Mouse (Mus musculus): ENCODE measurements at regions not wholly inside any gene's neighbourhood (a gene's known extent, or its start where the extent isn't known, plus 50 kb on each side); places are given as distances from the start of the nearest gene placed in this dataset.
A peak's percentile ranks its signal among the peaks of the same experiment; 100 is the strongest.

DNA sequence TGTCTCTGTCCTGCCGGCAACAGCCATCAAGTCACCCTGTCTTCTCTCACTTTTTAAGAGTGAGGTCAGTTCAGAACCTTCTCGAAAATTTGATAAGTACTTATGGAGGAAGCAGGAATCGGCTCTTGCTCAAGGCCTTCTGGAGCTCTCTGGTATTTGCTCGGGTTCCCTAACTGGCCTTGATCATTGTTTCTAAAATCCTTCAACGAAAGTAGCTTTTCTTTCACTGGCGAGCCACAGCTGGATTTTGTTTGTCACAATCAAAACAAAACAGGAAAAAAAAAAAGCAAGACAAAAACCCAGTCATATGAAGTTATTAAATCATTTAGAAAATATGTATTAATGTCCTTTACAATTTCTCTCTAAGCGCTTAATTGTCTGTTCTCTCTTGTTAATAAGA, 156.6 kb upstream of the Tex13c2 start:
- Histone ChIP-seq H3K4me2 (no peak overlapping the region), H3K27ac (ENCODE audit: low read depth, low read length) (no peak overlapping the region), H3K9ac (ENCODE audit: low read length) (no peak overlapping the region), H3K4me1 (ENCODE audit: control insufficient read depth, insufficient read depth, low read length) (no peaks in the 10 kb centered on the region), H3K9me3 (ENCODE audit: control insufficient read depth, low read length) (no peaks in the 10 kb centered on the region), H3K27me3 (ENCODE audit: control insufficient read depth, insufficient read depth, low read length) (no peaks in the 10 kb centered on the region), H3K36me3 (ENCODE audit: control insufficient read depth, insufficient read depth, low read length) (no peaks in the 10 kb centered on the region), H3K4me3 (ENCODE audit: low read depth, low read length) (no peak overlapping the region)
- no peak for DNase-seq (ENCODE audit: low spot score, missing footprints)
- WGBS, result 78% methylated on average over 7 of the region's 7 CpGs
- no peak for ATAC-seq (ENCODE audit: low FRiP score)

- H3K9ac ChIP-seq (ENCODE audit: low read length), result no peak overlapping the region
- DNase-seq (ENCODE audit: low spot score, missing footprints) (no peak), ATAC-seq (ENCODE audit: low FRiP score) (no peak)
- H3K4me1 ChIP-seq (ENCODE audit: control insufficient read depth, insufficient read depth, low read length), result no peaks in the 10 kb centered on the region
- no peaks in the 10 kb centered on the region for H3K9me3 ChIP-seq (ENCODE audit: control insufficient read depth, low read length)
- H3K36me3 ChIP-seq (ENCODE audit: control insufficient read depth, insufficient read depth, low read length), result no peaks in the 10 kb centered on the region
- no peaks in the 10 kb centered on the region for H3K27me3 ChIP-seq (ENCODE audit: control insufficient read depth, insufficient read depth, low read length)
- H3K27ac ChIP-seq (ENCODE audit: low read depth, low read length), result no peak overlapping the region
- no peak overlapping the region for H3K4me2 ChIP-seq
- WGBS, result 67% methylated on average over 4 of the region's 4 CpGs
- no peak overlapping the region for H3K4me3 ChIP-seq (ENCODE audit: low read depth, low read length)
Measured at GRCm38 (mm10) chrX:42333631-42334030, 155.9 kb upstream of the Tex13c2 start.

DNA sequence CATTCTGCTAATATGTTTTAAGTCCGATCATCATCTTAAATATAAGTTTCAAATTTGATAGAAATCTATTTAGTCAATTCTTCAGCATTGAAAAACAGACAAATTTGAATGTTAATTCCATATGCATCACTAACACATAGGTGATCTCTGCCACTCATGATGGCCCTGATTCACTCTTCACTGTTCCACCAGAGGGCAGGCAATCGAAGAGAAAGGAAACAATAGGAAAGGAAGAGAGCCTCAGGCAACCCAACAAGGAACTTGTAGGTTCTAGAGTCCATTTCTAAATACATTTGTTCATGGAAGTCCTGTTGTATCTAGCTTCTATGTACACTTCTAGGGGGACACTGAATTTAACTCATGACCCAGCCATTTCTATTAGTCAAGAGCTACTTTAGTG, 154.7 kb upstream of the Tex13c2 start:
- Histone ChIP-seq H3K4me1 (ENCODE audit: control insufficient read depth, insufficient read depth, low read length) (no peaks in the 10 kb centered on the region), H3K9me3 (ENCODE audit: control insufficient read depth, low read length) (no peaks in the 10 kb centered on the region), H3K27ac (ENCODE audit: low read depth, low read length) (no peak overlapping the region), H3K4me3 (ENCODE audit: low read depth, low read length) (no peak overlapping the region), H3K4me2 (no peak overlapping the region), H3K9ac (ENCODE audit: low read length) (no peak overlapping the region), H3K36me3 (ENCODE audit: control insufficient read depth, insufficient read depth, low read length) (no peaks in the 10 kb centered on the region), H3K27me3 (ENCODE audit: control insufficient read depth, insufficient read depth, low read length) (no peaks in the 10 kb centered on the region)
- 91% methylated on average over 2 of the region's 2 CpGs for WGBS
- no peak for DNase-seq (ENCODE audit: low spot score, missing footprints)
- ATAC-seq (ENCODE audit: low FRiP score), result no peak

GRCm38 (mm10) chrX:42336772-42337171, 152.7 kb upstream of the Tex13c2 start:
- H3K36me3 ChIP-seq (ENCODE audit: control insufficient read depth, insufficient read depth, low read length), result no peaks in the 10 kb centered on the region
- 83% methylated on average over 3 of the region's 3 CpGs for WGBS
- no peak overlapping the region for H3K27ac ChIP-seq (ENCODE audit: low read depth, low read length)
- no peaks in the 10 kb centered on the region for H3K4me1 ChIP-seq (ENCODE audit: control insufficient read depth, insufficient read depth, low read length)
- H3K27me3 ChIP-seq (ENCODE audit: control insufficient read depth, insufficient read depth, low read length), result no peaks in the 10 kb centered on the region
- no peaks in the 10 kb centered on the region for H3K9me3 ChIP-seq (ENCODE audit: control insufficient read depth, low read length)
- ATAC-seq (ENCODE audit: low FRiP score), result no peak
- H3K9ac ChIP-seq (ENCODE audit: low read length), result no peak overlapping the region
- H3K4me2 ChIP-seq, result no peak overlapping the region
- DNase-seq (ENCODE audit: low spot score, missing footprints), result no peak
- H3K4me3 ChIP-seq (ENCODE audit: low read depth, low read length), result no peak overlapping the region

DNA sequence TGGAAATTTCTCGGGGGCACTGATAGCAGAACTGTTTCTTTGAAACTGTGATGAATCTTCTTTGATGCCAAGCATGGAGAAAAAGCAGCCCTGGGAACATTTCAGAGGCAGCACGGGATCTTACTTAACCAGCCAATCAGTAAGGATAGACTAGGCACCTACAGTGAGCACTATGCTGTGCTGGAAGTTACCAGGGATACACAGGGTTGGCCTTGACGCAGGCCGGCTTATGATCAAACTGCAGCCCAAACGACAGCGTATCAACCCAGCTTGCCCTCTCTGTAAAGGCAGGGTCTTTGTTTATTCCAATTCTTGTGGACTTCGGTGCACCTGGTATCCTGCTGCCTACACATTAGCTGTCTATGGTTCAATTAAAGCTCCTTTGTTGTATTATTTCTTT, 147.1 kb upstream of the Tex13c2 start:
- Histone ChIP-seq H3K9me3 (ENCODE audit: control insufficient read depth, low read length) (no peaks in the 10 kb centered on the region), H3K36me3 (ENCODE audit: control insufficient read depth, insufficient read depth, low read length) (no peaks in the 10 kb centered on the region), H3K4me3 (ENCODE audit: low read depth, low read length) (no peak overlapping the region), H3K9ac (ENCODE audit: low read length) (no peak overlapping the region), H3K27me3 (ENCODE audit: control insufficient read depth, insufficient read depth, low read length) (no peaks in the 10 kb centered on the region), H3K4me1 (ENCODE audit: control insufficient read depth, insufficient read depth, low read length) (no peaks in the 10 kb centered on the region), H3K27ac (ENCODE audit: low read depth, low read length) (peak overlapping the region; percentile 57; the same call in 1 of the 2 replicates), H3K4me2 (no peak overlapping the region)
- ATAC-seq (ENCODE audit: low FRiP score), result peak; percentile 28; the same call in 1 of the 2 replicates
- DNase-seq (ENCODE audit: low spot score, missing footprints), result no peak
- 32% methylated on average over 7 of the region's 7 CpGs for WGBS

- peak; percentile 96 for ATAC-seq (ENCODE audit: low FRiP score)
- Histone ChIP-seq H3K9ac (ENCODE audit: low read length) (no peak overlapping the region), H3K27ac (ENCODE audit: low read depth, low read length) (peak overlapping the region; percentile 57), H3K9me3 (ENCODE audit: control insufficient read depth, low read length) (no peaks in the 10 kb centered on the region), H3K4me3 (ENCODE audit: low read depth, low read length) (no peak overlapping the region), H3K27me3 (ENCODE audit: control insufficient read depth, insufficient read depth, low read length) (no peaks in the 10 kb centered on the region), H3K4me1 (ENCODE audit: control insufficient read depth, insufficient read depth, low read length) (no peaks in the 10 kb centered on the region), H3K4me2 (peak overlapping the region; percentile 27; the same call in 1 of the 2 replicates), H3K36me3 (ENCODE audit: control insufficient read depth, insufficient read depth, low read length) (no peaks in the 10 kb centered on the region)
- DNase-seq (ENCODE audit: low spot score, missing footprints), result peak; percentile 91
- WGBS, result 16% methylated on average over 16 of the region's 16 CpGs
Measured at GRCm38 (mm10) chrX:42342951-42343879, 146.3 kb upstream of the Tex13c2 start.

GRCm38 (mm10) chrX:42352610-42353254, 136.8 kb upstream of the Tex13c2 start:
- Histone ChIP-seq H3K27ac (ENCODE audit: low read depth, low read length) (no peak overlapping the region), H3K4me2 (no peak overlapping the region), H3K9me3 (ENCODE audit: control insufficient read depth, low read length) (no peaks in the 10 kb centered on the region), H3K36me3 (ENCODE audit: control insufficient read depth, insufficient read depth, low read length) (no peaks in the 10 kb centered on the region), H3K4me1 (ENCODE audit: control insufficient read depth, insufficient read depth, low read length) (no peaks in the 10 kb centered on the region), H3K27me3 (ENCODE audit: control insufficient read depth, insufficient read depth, low read length) (no peaks in the 10 kb centered on the region), H3K4me3 (ENCODE audit: low read depth, low read length) (no peak overlapping the region), H3K9ac (ENCODE audit: low read length) (no peak overlapping the region)
- 0 out of 2 replicates have a peak, but pooled peaks have one; percentile 46 for ATAC-seq (ENCODE audit: low FRiP score)
- DNase-seq (ENCODE audit: low spot score, missing footprints), result no peak
- 76% methylated on average over 5 of the region's 5 CpGs for WGBS

DNA sequence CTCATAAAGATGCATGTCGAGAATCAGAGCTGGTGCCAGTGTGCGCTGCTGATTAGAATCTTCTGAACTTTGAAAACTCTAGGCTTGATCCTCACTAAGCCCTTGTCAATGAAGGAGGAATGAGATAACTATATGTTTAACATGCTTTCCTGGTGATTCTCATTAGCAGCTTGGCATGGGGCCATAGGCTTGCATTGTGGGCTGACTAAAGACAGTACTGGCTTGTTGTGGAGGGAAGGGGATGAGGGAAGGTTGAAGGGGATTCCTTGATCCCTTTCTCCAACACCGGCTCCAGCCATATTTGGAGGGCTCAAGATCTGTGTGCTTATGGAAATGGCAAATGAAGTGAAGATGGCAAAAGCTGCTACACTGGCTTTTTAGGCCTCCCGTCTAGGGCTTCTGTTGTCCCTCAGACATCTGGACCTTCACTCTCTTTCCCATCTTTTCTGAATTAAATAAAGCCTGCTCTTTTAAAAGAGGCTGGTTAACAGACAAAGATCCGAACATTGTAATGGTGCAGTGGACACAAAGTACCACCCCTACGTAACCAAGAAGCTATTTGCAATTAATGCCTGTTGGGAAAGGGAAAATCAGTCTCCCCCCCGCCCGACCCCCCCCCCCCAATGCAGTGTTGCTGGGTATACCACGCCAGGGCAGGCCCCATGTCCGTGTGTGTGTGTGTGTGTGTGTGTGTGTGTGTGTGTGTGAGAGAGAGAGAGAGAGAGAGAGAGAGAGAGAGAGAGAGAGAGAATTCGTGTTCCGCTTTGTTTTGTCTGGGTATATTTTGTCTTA, 129.9 kb upstream of the Tex13c2 start:
- H3K4me2 ChIP-seq, result peak overlapping the region; percentile 42; the same call in 1 of the 2 replicates
- H3K27ac ChIP-seq (ENCODE audit: low read depth, low read length), result peak overlapping the region; percentile 48
- DNase-seq (ENCODE audit: low spot score, missing footprints), result no peak
- peak; percentile 66 for ATAC-seq (ENCODE audit: low FRiP score)
- no peaks in the 10 kb centered on the region for H3K36me3 ChIP-seq (ENCODE audit: control insufficient read depth, insufficient read depth, low read length)
- H3K9me3 ChIP-seq (ENCODE audit: control insufficient read depth, low read length), result no peaks in the 10 kb centered on the region
- no peak overlapping the region for H3K4me3 ChIP-seq (ENCODE audit: low read depth, low read length)
- H3K4me1 ChIP-seq (ENCODE audit: control insufficient read depth, insufficient read depth, low read length), result peaks cover 5% of the 10 kb centered on the region; the same call in 1 of the 2 replicates
- H3K27me3 ChIP-seq (ENCODE audit: control insufficient read depth, insufficient read depth, low read length), result no peaks in the 10 kb centered on the region
- peak overlapping the region; percentile 16; the same call in 1 of the 2 replicates for H3K9ac ChIP-seq (ENCODE audit: low read length)
- WGBS, result 20% methylated on average over 12 of the region's 12 CpGs
